Mouse (Mus musculus) liver, postnatal 0 days (tissue): ENCODE measurements around the gene Pde4dip.

Source experiments
- CTCF ChIP-seq: sonication (generic); IDR thresholded peaks from 2 replicates; pipeline ENCODE4 v1.5.1; 2016; ENCODE audit warnings: antibody characterized with exemption, low read depth
- EP300 ChIP-seq: IDR thresholded peaks from 2 replicates; pipeline ENCODE4 v1.6.1; 2016; ENCODE audit warnings: antibody characterized with exemption, low read depth, mild to moderate bottlenecking

DNA sequence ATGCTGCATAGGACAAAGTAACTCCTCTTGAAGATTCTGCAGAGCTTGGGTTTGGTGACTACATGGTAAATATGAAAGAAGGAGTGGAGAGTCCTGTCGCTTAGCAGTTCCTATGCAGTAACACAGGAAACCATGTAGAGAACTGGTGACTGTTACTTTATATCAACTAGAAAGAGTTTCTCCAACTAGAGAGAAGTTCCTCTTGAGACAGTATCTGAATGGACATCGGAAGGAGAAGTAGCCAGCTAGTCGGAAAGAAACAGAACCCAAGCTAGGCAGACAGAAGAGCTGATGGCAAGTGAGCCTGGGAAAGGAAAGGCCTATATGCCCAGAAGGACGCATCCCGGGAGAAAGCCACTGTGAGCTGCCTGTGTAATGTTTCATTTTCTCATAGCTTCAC is 127.3 kb downstream of the Pde4dip start:
- TF ChIP-seq CTCF (no peak), EP300 (no peak)
